Mouse (Mus musculus): ENCODE data around the gene Gipc1.

Gipc1 gene

DNA sequence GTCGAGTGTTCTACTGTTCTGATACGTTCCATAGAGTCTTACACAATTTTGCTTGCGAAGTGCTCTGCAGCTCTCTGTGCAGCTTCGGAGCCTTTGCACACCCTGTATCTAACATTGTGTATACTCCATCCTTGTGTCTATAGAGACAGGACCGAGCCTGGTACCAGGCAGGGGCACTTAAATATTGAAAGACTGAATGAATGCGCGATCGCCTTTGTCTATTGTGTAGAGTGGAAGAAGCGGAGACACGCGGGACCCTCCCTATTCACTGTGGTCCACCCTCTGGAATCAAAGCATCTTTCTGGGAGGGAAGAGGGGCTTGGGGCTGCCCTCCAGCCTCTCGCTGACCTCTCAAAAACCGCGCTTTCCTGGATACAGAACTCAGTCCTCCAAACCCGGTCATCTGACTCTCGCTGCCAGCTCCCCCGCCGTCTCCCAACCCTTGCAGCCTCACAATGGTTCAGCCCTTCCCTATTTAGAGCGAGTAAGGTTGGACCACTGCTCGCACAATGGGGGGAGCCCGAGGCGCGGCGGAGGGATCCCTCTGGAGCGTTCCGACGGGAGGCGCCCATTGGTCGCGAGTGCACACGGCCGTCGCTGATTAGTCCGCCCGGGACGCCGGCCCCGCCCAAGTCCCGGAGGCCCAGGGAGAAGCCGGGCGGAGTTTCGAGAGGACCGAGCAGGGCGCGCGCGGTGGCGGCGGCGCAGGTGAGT, at the start of gene Gipc1:
Gipc1 (plus strand) TSS at position 648 of the 714 bp plus-strand sequence.
- peak; percentile 99 for DNase-seq (ENCODE audit: low read depth, low spot score)

GRCm38 (mm10) chr8:83607661-83608397, 44.6 kb upstream of the Gipc1 start, which contains the start of the genes Tecr and Dnajb1:
Gene Tecr, minus strand, starts transcription at chr8:83607971.
Gene Dnajb1, plus strand, starts transcription at chr8:83608193.
- DNase-seq (ENCODE audit: low read depth, low spot score), result peak; percentile 99

DNA sequence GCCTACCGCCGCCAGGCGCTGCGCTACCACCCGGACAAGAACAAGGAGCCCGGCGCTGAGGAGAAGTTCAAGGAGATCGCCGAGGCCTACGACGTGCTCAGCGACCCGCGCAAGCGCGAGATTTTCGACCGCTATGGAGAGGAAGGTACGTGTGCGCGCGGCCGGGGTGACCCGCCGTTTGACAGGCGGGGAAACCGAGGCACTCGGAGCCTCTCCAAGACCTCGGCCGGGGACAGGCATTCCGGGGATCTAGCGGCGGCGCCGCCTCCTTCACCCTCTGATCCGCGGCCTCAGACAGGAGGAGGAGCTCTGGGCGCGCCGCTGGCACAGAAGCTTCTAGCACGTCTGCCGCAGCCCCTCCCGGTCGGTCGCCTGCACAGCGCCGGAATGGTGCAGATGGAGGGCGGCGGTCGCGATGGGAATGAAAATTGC, 44.1 kb upstream of the Gipc1 start:
- DNase-seq (ENCODE audit: low read depth, low spot score), result peak; percentile 81

DNA sequence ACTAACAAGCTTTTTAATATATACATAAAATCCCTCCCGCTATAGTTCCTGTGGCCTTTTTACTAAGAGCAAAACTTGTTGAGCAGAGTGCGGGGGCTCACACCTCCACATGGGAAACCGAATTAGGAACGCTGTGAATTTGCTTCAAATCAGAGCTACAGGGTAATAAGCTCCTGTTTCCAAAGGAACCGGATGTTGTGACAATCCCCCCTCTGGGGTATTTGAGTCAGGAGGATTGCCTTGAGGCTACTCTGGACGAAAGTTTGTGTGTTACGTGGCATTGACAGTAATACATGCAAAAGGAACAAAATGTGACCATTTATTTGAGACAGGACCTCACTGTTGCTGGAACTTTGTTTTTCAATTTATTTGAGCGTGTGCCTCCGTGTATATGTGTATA, 43.4 kb upstream of the Gipc1 start:
- no peak for DNase-seq (ENCODE audit: low read depth, low spot score)

GRCm38 (mm10) chr8:83609547-83610180, 42.8 kb upstream of the Gipc1 start:
- DNase-seq (ENCODE audit: low read depth, low spot score), result no peak

- DNase-seq (ENCODE audit: low read depth, low spot score), result no peak
Observed at GRCm38 (mm10) chr8:83611921-83612320, 40.6 kb upstream of the Gipc1 start.

GRCm38 (mm10) chr8:83613695-83614094, 38.8 kb upstream of the Gipc1 start:
- no peak for DNase-seq (ENCODE audit: low read depth, low spot score)

DNA sequence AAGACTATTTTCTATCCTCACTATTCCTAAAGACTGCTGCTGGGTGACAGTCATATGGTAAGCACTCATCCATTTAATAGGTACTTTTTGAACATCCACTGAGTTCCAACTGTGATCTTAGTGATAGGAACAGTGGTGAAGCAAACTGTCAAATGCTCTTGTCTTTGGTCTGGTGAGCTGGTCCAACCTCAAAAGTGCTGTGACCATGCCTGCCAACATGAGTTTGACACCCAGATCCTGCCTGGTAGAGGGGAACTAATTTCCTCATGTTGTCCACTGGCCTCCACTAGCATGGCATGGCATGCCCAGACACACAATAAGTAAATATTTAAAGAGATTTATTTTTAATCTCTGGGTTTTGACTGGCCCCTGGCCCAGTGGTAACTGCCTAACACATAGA, 35.9 kb upstream of the Gipc1 start:
- no peak for DNase-seq (ENCODE audit: low read depth, low spot score)

GRCm38 (mm10) chr8:83617111-83617510, 35.4 kb upstream of the Gipc1 start:
- no peak for DNase-seq (ENCODE audit: low read depth, low spot score)

GRCm38 (mm10) chr8:83618566-83618965, 33.9 kb upstream of the Gipc1 start:
- DNase-seq (ENCODE audit: low read depth, low spot score), result peak; percentile 55

DNA sequence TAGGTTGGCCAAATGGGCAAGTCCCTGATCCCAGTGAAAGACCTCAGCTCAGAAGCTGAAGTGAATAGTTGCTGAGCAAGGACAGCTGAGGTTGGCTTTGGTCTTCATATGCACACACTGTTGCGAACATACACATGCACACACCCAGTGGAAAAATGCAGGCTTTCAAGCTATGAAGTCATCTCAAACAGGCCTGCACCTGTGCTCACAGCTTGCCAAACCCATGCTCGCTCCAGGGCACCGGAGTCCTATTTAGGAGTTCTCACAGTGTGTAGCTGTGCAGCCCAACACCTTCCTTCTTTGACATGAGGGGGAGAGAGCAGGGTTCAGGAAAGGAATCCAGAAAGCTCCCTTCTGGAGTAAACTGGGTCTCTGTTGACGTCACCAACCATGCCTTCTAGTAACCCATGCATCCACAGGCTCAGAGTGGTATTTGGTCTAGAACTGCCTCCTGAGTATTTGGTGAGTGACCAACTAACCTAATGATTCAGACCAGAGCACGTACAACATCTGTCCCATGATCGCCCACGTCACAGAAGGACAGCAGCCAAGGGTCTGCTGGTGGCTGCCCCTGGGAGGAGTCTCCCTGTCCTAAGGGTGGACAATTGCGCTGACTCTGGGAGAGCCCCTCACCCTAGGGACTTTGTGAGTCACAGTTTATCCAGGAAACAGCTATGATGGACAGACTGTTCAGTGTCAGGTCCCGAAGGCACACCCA, 32.8 kb upstream of the Gipc1 start:
- peak; percentile 8 for DNase-seq (ENCODE audit: low read depth, low spot score)

GRCm38 (mm10) chr8:83621691-83622388, 30.6 kb upstream of the Gipc1 start:
- no peak for DNase-seq (ENCODE audit: low read depth, low spot score)

- peak; percentile 88 for DNase-seq (ENCODE audit: low read depth, low spot score)
Observed at GRCm38 (mm10) chr8:83622389-83622989, 30.0 kb upstream of the Gipc1 start.

- peak; percentile 8 for DNase-seq (ENCODE audit: low read depth, low spot score)
Observed at GRCm38 (mm10) chr8:83623549-83623948, 28.9 kb upstream of the Gipc1 start.

GRCm38 (mm10) chr8:83624739-83625138, 27.7 kb upstream of the Gipc1 start:
- DNase-seq (ENCODE audit: low read depth, low spot score), result no peak

GRCm38 (mm10) chr8:83625676-83626299, 26.7 kb upstream of the Gipc1 start:
- DNase-seq (ENCODE audit: low read depth, low spot score), result peak; percentile 1

GRCm38 (mm10) chr8:83632083-83632707, 20.3 kb upstream of the Gipc1 start:
- peak; percentile 1 for DNase-seq (ENCODE audit: low read depth, low spot score)

DNA sequence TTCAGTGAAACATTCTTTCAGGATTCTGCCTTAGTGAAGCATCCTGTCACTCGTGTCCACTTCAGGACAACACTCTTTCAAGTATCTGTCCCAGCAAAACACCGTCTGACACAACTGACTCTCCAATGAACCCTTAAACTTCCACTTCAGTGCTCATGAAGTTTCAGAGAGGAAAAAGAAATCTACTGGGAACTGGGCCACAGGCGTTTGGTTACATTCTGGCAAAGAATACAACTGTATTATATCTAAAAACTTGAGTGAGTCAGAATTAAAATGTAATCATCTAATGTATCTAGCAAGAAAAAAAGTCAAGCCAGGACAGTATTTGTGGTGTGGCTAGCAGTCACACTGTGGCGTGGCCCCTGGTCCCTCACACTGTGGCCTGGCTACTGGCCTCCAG, 13.6 kb upstream of the Gipc1 start:
- DNase-seq (ENCODE audit: low read depth, low spot score), result no peak

DNA sequence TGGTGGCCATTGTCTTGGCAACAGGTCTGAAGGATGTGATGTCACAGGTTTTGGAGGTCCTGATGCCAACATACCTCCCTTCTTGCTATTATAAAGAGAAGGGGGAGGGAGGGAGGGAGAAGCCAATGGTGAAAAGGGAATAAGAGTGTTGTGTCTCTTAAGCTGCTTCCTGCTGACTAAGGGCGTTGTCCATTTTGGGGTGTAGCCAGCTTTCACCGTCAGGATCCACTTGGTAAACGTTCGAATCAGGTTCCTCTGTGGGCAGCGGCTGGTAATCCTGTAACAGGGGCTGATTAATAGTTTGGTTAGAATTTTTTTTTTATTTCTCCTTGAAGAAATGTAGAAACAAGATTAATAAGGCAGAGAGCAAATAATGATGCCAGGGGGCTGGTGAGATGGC, 12.8 kb upstream of the Gipc1 start:
- DNase-seq (ENCODE audit: low read depth, low spot score), result peak; percentile 19

GRCm38 (mm10) chr8:83647511-83647910, 5.0 kb upstream of the Gipc1 start:
- DNase-seq (ENCODE audit: low read depth, low spot score), result peak; percentile 45

Data from ES-CJ7 (cell line).